Mouse (Mus musculus): Measurements from ENCODE around the gene Dnaaf2. TPM values are rescaled to one million over a fixed set of nuclear protein-coding genes. Genes with fewer than 3 reads are reported as not detected.
A peak's percentile ranks its signal among the peaks of the same experiment; 100 is the strongest.

Dnaaf2 gene
- polyA plus RNA-seq, 1 experiment from 2014 or later, result 11.3 TPM

DNA sequence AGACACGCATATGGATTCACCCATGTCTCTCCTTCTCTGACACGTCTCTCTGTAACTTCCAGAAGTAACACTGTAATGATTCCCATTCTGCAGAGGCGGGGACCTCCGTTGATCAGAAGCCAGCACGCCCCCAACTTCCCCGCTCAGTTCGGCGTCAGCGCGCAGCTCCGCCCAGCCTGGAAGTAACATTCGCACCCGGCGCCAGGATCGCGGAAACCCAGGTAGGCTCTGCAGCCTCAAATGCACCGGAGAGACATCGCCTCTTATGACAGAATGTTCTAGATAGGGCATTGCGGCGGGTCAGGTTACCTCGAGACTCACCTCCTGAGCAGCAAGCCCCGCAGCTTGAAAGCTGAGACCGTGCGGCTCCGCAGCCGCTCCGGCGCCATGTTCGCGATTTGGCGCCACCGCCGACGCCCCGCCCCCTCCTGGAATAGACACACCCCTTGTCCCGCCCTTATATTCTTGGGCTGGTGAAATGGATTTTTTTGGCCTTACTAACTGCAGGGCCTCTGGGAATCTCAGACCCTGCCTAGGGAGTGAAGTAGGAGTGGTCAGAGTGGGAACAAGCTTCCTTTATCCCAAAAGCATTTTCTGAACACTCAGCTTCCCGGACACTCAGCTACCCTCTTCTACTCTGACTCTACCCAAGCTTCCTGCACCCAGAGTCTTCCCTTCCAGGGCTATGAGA, 29.7 kb upstream of the Dnaaf2 start, which contains the start of gene Pole2:
Pole2 (minus strand) TSS at position 420 of the 691 bp plus-strand sequence.
- Histone ChIP-seq H3K27ac (ENCODE audit: low read depth) (peak within 1 kb of the TSS; percentile 92), H3K9ac (peak within 1 kb of the TSS; percentile 55), H3K4me2 (peak within 1 kb of the TSS; percentile 67), H3K27me3 (ENCODE audit: insufficient read depth, low read length) (no peaks in the 10 kb centered on the region), H3K36me3 (ENCODE audit: insufficient read depth) (peaks cover 14% of the 10 kb centered on the region; the same call in 1 of the 2 replicates), H3K4me1 (ENCODE audit: insufficient read depth) (peaks cover 3% of the 10 kb centered on the region; the same call in 1 of the 2 replicates), H3K9me3 (ENCODE audit: low read depth, low read length) (no peaks in the 10 kb centered on the region), H3K4me3 (ENCODE audit: low read depth, low read length) (peak within 1 kb of the TSS; percentile 72)
- ATAC-seq (ENCODE audit: insufficient read depth), result peak; percentile 99
- TF ChIP-seq CTCF (IDR thresholded peaks at IDR 0.05; ENCODE audit: low read depth), result no peak; the same call in 1 of the 2 replicates
- WGBS, result under 1% methylated on average over 37 of the region's 37 CpGs
- DNase-seq, result peak; percentile 94

- no peaks in the 10 kb centered on the region for H3K4me1 ChIP-seq (ENCODE audit: insufficient read depth)
- DNase-seq, result no peak
- no peak overlapping the region for H3K4me3 ChIP-seq (ENCODE audit: low read depth, low read length)
- H3K4me2 ChIP-seq, result no peak overlapping the region
- H3K36me3 ChIP-seq (ENCODE audit: insufficient read depth), result peaks cover 56% of the 10 kb centered on the region
- H3K9me3 ChIP-seq (ENCODE audit: low read depth, low read length), result no peaks in the 10 kb centered on the region
- no peak for ATAC-seq (ENCODE audit: insufficient read depth)
- H3K27me3 ChIP-seq (ENCODE audit: insufficient read depth, low read length), result no peaks in the 10 kb centered on the region
- no peak overlapping the region for H3K27ac ChIP-seq (ENCODE audit: low read depth)
- TF ChIP-seq CTCF (IDR thresholded peaks at IDR 0.05; ENCODE audit: low read depth), result no peak
- H3K9ac ChIP-seq, result no peak overlapping the region
- WGBS, result 86% methylated on average over 19 of the region's 19 CpGs
These were observed 22.5 kb upstream of the Dnaaf2 start for GRCm38 (mm10) chr12:69220613-69221277.

GRCm38 (mm10) chr12:69216587-69216986, 18.4 kb upstream of the Dnaaf2 start:
- H3K9ac ChIP-seq, result no peak overlapping the region
- no peak overlapping the region for H3K4me3 ChIP-seq (ENCODE audit: low read depth, low read length)
- H3K9me3 ChIP-seq (ENCODE audit: low read depth, low read length), result no peaks in the 10 kb centered on the region
- DNase-seq, result no peak
- no peak overlapping the region for H3K27ac ChIP-seq (ENCODE audit: low read depth)
- TF ChIP-seq CTCF (IDR thresholded peaks at IDR 0.05; ENCODE audit: low read depth), result no peak
- no peaks in the 10 kb centered on the region for H3K27me3 ChIP-seq (ENCODE audit: insufficient read depth, low read length)
- no peaks in the 10 kb centered on the region for H3K4me1 ChIP-seq (ENCODE audit: insufficient read depth)
- ATAC-seq (ENCODE audit: insufficient read depth), result no peak
- no peak overlapping the region for H3K4me2 ChIP-seq
- WGBS, result 96% methylated on average over 7 of the region's 7 CpGs
- peaks cover 74% of the 10 kb centered on the region for H3K36me3 ChIP-seq (ENCODE audit: insufficient read depth)

- H3K4me3 ChIP-seq (ENCODE audit: low read depth, low read length), result no peak overlapping the region
- H3K9ac ChIP-seq, result no peak overlapping the region
- no peaks in the 10 kb centered on the region for H3K9me3 ChIP-seq (ENCODE audit: low read depth, low read length)
- DNase-seq (no peak), ATAC-seq (ENCODE audit: insufficient read depth) (no peak)
- TF ChIP-seq CTCF (IDR thresholded peaks at IDR 0.05; ENCODE audit: low read depth), result no peak
- 87% methylated on average over 3 of the region's 3 CpGs for WGBS
- no peak overlapping the region for H3K27ac ChIP-seq (ENCODE audit: low read depth)
- H3K36me3 ChIP-seq (ENCODE audit: insufficient read depth), result peaks cover 71% of the 10 kb centered on the region
- no peaks in the 10 kb centered on the region for H3K4me1 ChIP-seq (ENCODE audit: insufficient read depth)
- H3K27me3 ChIP-seq (ENCODE audit: insufficient read depth, low read length), result no peaks in the 10 kb centered on the region
- no peak overlapping the region for H3K4me2 ChIP-seq
These were observed 17.0 kb upstream of the Dnaaf2 start for GRCm38 (mm10) chr12:69215000-69215785.

DNA sequence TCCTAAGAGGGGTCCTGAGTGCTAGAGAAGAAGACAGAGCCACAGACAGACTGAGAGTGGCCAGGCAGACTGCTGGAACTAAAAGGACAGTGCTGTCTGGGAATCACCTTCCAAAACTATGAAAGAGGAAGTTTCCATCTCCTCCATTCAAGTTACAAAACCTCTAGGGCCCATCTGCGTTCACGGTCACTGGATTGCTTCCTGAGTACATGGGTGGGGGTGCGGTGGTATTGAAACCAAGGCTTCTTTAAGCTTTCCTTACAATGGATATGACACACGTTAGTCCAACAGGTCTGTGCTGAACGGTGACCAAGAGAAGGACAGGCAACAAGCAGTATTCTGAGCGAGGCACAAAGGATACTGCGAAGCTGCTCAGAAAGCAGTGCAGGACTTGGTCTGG, 16.2 kb upstream of the Dnaaf2 start:
- Histone ChIP-seq H3K4me3 (ENCODE audit: low read depth, low read length) (no peak overlapping the region), H3K9ac (no peak overlapping the region), H3K4me2 (no peak overlapping the region), H3K4me1 (ENCODE audit: insufficient read depth) (no peaks in the 10 kb centered on the region), H3K36me3 (ENCODE audit: insufficient read depth) (peaks cover 75% of the 10 kb centered on the region), H3K27ac (ENCODE audit: low read depth) (no peak overlapping the region), H3K9me3 (ENCODE audit: low read depth, low read length) (no peaks in the 10 kb centered on the region), H3K27me3 (ENCODE audit: insufficient read depth, low read length) (no peaks in the 10 kb centered on the region)
- WGBS, result 93% methylated on average over 7 of the region's 7 CpGs
- ATAC-seq (ENCODE audit: insufficient read depth), result no peak
- no peak for DNase-seq
- no peak for TF ChIP-seq CTCF (IDR thresholded peaks at IDR 0.05; ENCODE audit: low read depth)

- no peaks in the 10 kb centered on the region for H3K4me1 ChIP-seq (ENCODE audit: insufficient read depth)
- no peak overlapping the region for H3K9ac ChIP-seq
- no peak overlapping the region for H3K4me2 ChIP-seq
- H3K36me3 ChIP-seq (ENCODE audit: insufficient read depth), result peaks cover 77% of the 10 kb centered on the region
- TF ChIP-seq CTCF (IDR thresholded peaks at IDR 0.05; ENCODE audit: low read depth), result no peak
- ATAC-seq (ENCODE audit: insufficient read depth) (no peak), DNase-seq (no peak)
- no peak overlapping the region for H3K27ac ChIP-seq (ENCODE audit: low read depth)
- H3K9me3 ChIP-seq (ENCODE audit: low read depth, low read length), result no peaks in the 10 kb centered on the region
- H3K4me3 ChIP-seq (ENCODE audit: low read depth, low read length), result no peak overlapping the region
- 92% methylated on average over 13 of the region's 13 CpGs for WGBS
- H3K27me3 ChIP-seq (ENCODE audit: insufficient read depth, low read length), result no peaks in the 10 kb centered on the region
These were observed 15.1 kb upstream of the Dnaaf2 start for GRCm38 (mm10) chr12:69213186-69213777.
